In genomic region chr10:24298260-24299244, GRCm38 (mm10) we compare ENCODE assay signal across 8 mouse cellular contexts.
A peak's percentile ranks its signal among the peaks of the same experiment; 100 is the strongest.
DNase-seq lines count a peak whose midpoint lies in the region; ATAC-seq and TF ChIP-seq lines count a peak whose summit lies in the region.

No protein-coding gene starts in this region.

- ATAC-seq in activated CD4-positive, CD25-positive, alpha-beta regulatory T cell, adult 4 months = peak; percentile 83
- peak; percentile 66 for ATAC-seq in kidney, embryonic 15.5 days (replicated peaks; ENCODE audit: low FRiP score)
- 0 out of 2 replicates have a peak, but pooled peaks have one; percentile 37 for ATAC-seq in limb, embryonic 14.5 days (ENCODE audit: low FRiP score, low read depth)

- peak; percentile 65 for DNase-seq in CD4-positive, CD25-positive, alpha-beta regulatory T cell, adult 2 months (ENCODE audit: low read depth, low spot score)
- peak; percentile 8 for DNase-seq in gastrocnemius, postnatal 25 days
- peak; percentile 79 for DNase-seq in limb, embryonic 14.5 days (ENCODE audit: low spot score)
- peak; percentile 59 for DNase-seq in neural tube, embryonic 10.5 days (ENCODE audit: extremely low spot score, low spot score)
- DNase-seq in thymus, postnatal 0 days (ENCODE audit: low spot score) = peak; percentile 25

- TF ChIP-seq POLR2A in cortical plate, adult 2 months (IDR thresholded peaks at IDR 0.05; ENCODE audit: extremely low read depth, insufficient read depth, low read length) = no peak
- no peak for TF ChIP-seq POLR2A in limb, embryonic 14.5 days (IDR thresholded peaks at IDR 0.05; ENCODE audit: borderline replicate concordance, extremely low read depth, insufficient read depth, insufficient read length)

- TF ChIP-seq CTCF in cortical plate, adult 2 months (IDR thresholded peaks at IDR 0.05; ENCODE audit: extremely low read depth, insufficient read depth, low read length) = peak; percentile 84

- no peaks in the 10 kb centered on the region for H3K9me3 ChIP-seq in kidney, embryonic 15.5 days (replicated peaks)
- H3K9me3 ChIP-seq in limb, embryonic 14.5 days (ENCODE audit: control insufficient read depth, low read length) = no peaks in the 10 kb centered on the region

- H3K36me3 ChIP-seq in kidney, embryonic 15.5 days = no peaks in the 10 kb centered on the region
- H3K36me3 ChIP-seq in limb, embryonic 14.5 days (ENCODE audit: control insufficient read depth, insufficient read depth, low read length) = no peaks in the 10 kb centered on the region

- 44% methylated on average over 2 of the region's 2 CpGs for WGBS in kidney, embryonic 15.5 days
- WGBS in limb, embryonic 14.5 days = 48% methylated on average over 2 of the region's 2 CpGs

- no peak overlapping the region for H3K27ac ChIP-seq in cortical plate, adult 2 months (ENCODE audit: insufficient read depth, low read length)
- no peak overlapping the region for H3K27ac ChIP-seq in kidney, embryonic 15.5 days
- H3K27ac ChIP-seq in limb, embryonic 14.5 days (replicated peaks; ENCODE audit: low read depth, low read length) = no peak overlapping the region

- H3K27me3 ChIP-seq in kidney, embryonic 15.5 days = no peaks in the 10 kb centered on the region
- no peaks in the 10 kb centered on the region for H3K27me3 ChIP-seq in limb, embryonic 14.5 days (ENCODE audit: control insufficient read depth, insufficient read depth, low read length)

- H3K4me1 ChIP-seq in cortical plate, adult 2 months (ENCODE audit: control insufficient read depth, insufficient read depth, low read length) = no peaks in the 10 kb centered on the region
- 0 out of 2 replicates have a peak, but pooled peaks cover 2% of the 10 kb centered on the region for H3K4me1 ChIP-seq in kidney, embryonic 15.5 days
- H3K4me1 ChIP-seq in limb, embryonic 14.5 days (ENCODE audit: control insufficient read depth, insufficient read depth, low read length) = 0 out of 2 replicates have a peak, but pooled peaks cover 3% of the 10 kb centered on the region

- no peak overlapping the region for H3K4me3 ChIP-seq in cortical plate, adult 2 months (ENCODE audit: insufficient read depth, low read length)
- no peak overlapping the region for H3K4me3 ChIP-seq in kidney, embryonic 15.5 days (replicated peaks)
- no peak overlapping the region for H3K4me3 ChIP-seq in limb, embryonic 14.5 days (replicated peaks; ENCODE audit: low read length)

- no peak overlapping the region for H3K9ac ChIP-seq in kidney, embryonic 15.5 days
- H3K9ac ChIP-seq in limb, embryonic 14.5 days (ENCODE audit: low read depth, low read length, severe bottlenecking) = no peak overlapping the region

- no peak overlapping the region for H3K4me2 ChIP-seq in kidney, embryonic 15.5 days
- H3K4me2 ChIP-seq in limb, embryonic 14.5 days (replicated peaks; ENCODE audit: low read depth, low read length, severe bottlenecking) = no peak overlapping the region

Comparison
In these comparisons a context has a peak if more than half of its experiments do, and no peak if none do; other contexts are left out.
1. DNase-seq: peak in every context shown above with its lines; median percentile 79 in limb, embryonic 14.5 days; 65 in CD4-positive, CD25-positive, alpha-beta regulatory T cell, adult 2 months; 59 in neural tube, embryonic 10.5 days; 25 in thymus, postnatal 0 days; 8 in gastrocnemius, postnatal 25 days.